Mouse (Mus musculus) CH12.LX (cell line): Measurements from ENCODE around the gene Naa38.

Experiments
- CHD2 ChIP-seq: IDR thresholded peaks from 2 replicates; pipeline ENCODE4 v1.6.1; 2011; ENCODE audit warnings: low read length, improper control_type of control experiment
- CTCF ChIP-seq, 2 experiments: IDR thresholded peaks in 1 of 2; conservative IDR thresholded peaks in 1 of 2; 2 replicates each; pipeline ENCODE4 v1.5.1; 2011 to 2012; ENCODE audit warnings: low read depth in 2 of 2, low read length in 2 of 2, improper control_type of control experiment in 1 of 2, inconsistent platforms in 1 of 2, mild to moderate bottlenecking in 1 of 2, moderate library complexity in 1 of 2
- EP300 ChIP-seq: IDR thresholded peaks from 2 replicates; pipeline ENCODE4 v1.6.1; 2011; ENCODE audit warnings: low read length, improper control_type of control experiment
- ETS1 ChIP-seq: conservative IDR thresholded peaks from 2 replicates; pipeline ENCODE4 v1.6.1; 2012; ENCODE audit warnings: low read depth, mild to moderate bottlenecking, inconsistent platforms, low read length, improper control_type of control experiment, moderate library complexity
- GABPA ChIP-seq: IDR thresholded peaks from 2 replicates; pipeline ENCODE4 v1.6.1; 2012; ENCODE audit warnings: low read depth, low read length, improper control_type of control experiment, inconsistent platforms; ENCODE audit not compliant: insufficient replicate concordance
- JUN ChIP-seq: IDR thresholded peaks from 2 replicates; pipeline ENCODE4 v1.6.1; 2011; ENCODE audit warnings: low read depth, mild to moderate bottlenecking, low read length, improper control_type of control experiment, moderate library complexity; ENCODE audit not compliant: insufficient read depth
- MAX ChIP-seq: IDR thresholded peaks from 2 replicates; pipeline ENCODE4 v1.6.1; 2011; ENCODE audit warnings: low read length, improper control_type of control experiment
- PAX5 ChIP-seq: IDR thresholded peaks from 2 replicates; pipeline ENCODE4 v1.6.1; 2012; ENCODE audit warnings: low read length, inconsistent platforms, mixed read lengths
- POLR2A ChIP-seq: IDR thresholded peaks from 2 replicates; pipeline ENCODE4 v1.6.1; 2011; ENCODE audit warnings: low read depth, mild to moderate bottlenecking, improper control_type of control experiment, low read length
- TCF12 ChIP-seq: IDR thresholded peaks from 2 replicates; pipeline ENCODE4 v1.6.1; 2014; ENCODE audit warnings: low read depth, mild to moderate bottlenecking, inconsistent platforms, low read length, improper control_type of control experiment
- USF1 ChIP-seq: IDR thresholded peaks from 2 replicates; pipeline ENCODE4 v1.6.1; 2014; ENCODE audit warnings: low read depth, mild to moderate bottlenecking, inconsistent platforms, low read length, improper control_type of control experiment

DNA sequence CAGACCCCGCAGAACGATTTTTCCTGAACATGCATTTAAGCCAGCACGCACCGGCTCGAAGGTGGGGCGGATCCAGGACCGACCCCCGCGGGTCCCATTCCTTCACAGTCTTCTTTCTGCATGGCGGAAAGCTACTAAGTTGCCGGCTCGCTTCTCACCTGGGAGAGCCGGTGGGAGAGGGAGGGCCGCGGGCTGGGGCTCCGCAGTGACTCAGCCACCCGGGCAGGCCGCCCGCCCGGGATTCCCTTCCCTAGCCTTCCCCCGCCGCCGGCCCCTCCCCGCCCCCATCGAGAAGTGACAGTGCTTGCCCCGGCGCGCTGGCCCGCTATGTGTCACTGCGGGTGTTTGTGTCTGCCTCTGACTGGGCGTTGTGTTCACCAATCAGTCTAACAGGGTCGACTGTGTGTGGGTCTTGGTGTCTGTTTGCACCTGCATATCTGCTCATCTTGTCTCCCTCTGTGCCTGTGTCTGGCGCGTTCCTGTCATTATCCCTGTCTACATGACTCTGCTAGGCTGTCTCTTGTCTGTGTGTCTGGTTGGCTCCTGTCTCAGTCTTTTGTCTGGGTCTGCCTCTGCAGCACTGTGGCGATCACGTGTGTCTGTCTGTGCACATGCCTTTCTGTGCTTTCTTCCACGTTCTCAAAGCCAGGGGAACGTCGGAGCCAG is 16.4 kb downstream of the Naa38 start:
- peak; percentile 84 for TF ChIP-seq ETS1
- peak; percentile 23; the same call in 1 of the 2 replicates for TF ChIP-seq TCF12
- TF ChIP-seq PAX5 = no peak
- no peak; the same call in 1 of the 2 replicates for TF ChIP-seq POLR2A
- TF ChIP-seq MAX = peak; percentile 79
- no peak for TF ChIP-seq EP300
- peak; percentile 45 for TF ChIP-seq USF1
- TF ChIP-seq CTCF (conservative IDR thresholded peaks at IDR 0.05 in 1 of 2, IDR thresholded peaks at IDR 0.05 in 1 of 2; ENCODE audit: low read depth in 2 of 2, low read length in 2 of 2) = peak in 1 of 2 experiments; percentile 2; a peak in 1 of 4 replicates
- TF ChIP-seq CHD2 = peak; percentile 78
- TF ChIP-seq JUN = no peak
- no peak for TF ChIP-seq GABPA
